Mouse (Mus musculus) kidney, adult 2 months (tissue): ENCODE data around the gene Foxl1. TPM values are rescaled to one million over a fixed set of nuclear protein-coding genes. Genes with fewer than 3 reads are reported as not detected.

ENCODE experiments used
- DNase-seq: peaks from one replicate; pipeline ENCODE4 v3.0.0; 2021
- H3K27ac ChIP-seq: fragments of 200-500 bp; 2 replicates; pipeline ENCODE4 v1.5.1; 2012; ENCODE audit warnings: low read depth, low read length, control low read depth, inconsistent platforms; ENCODE audit not compliant: insufficient read depth
- H3K27me3 ChIP-seq: fragments of 200-500 bp; replicated peaks from 2 replicates; pipeline ENCODE4 v1.6.1; 2012; ENCODE audit warnings: mild to moderate bottlenecking, moderate library complexity, low read length, inconsistent platforms; ENCODE audit not compliant: control insufficient read depth, insufficient read depth
- H3K36me3 ChIP-seq: fragments of 200-500 bp; 2 replicates; pipeline ENCODE4 v1.6.1; 2012; ENCODE audit warnings: mild to moderate bottlenecking, moderate library complexity, low read length, inconsistent platforms; ENCODE audit not compliant: control insufficient read depth, insufficient read depth
- H3K4me1 ChIP-seq: fragments of 200-500 bp; 2 replicates; pipeline ENCODE4 v1.6.1; 2011; ENCODE audit warnings: low read length; ENCODE audit not compliant: control insufficient read depth, insufficient read depth
- H3K4me3 ChIP-seq: fragments of 200-500 bp; 2 replicates; pipeline ENCODE4 v1.5.1; 2011; ENCODE audit warnings: mild to moderate bottlenecking, low read depth, low read length, control low read depth; ENCODE audit not compliant: insufficient read depth
- CTCF ChIP-seq: fragments of 200-500 bp; conservative IDR thresholded peaks from 2 replicates; pipeline ENCODE4 v1.5.1; 2011; ENCODE audit warnings: low read depth, mild to moderate bottlenecking, control low read depth, low read length, moderate library complexity, mixed read lengths; ENCODE audit not compliant: insufficient read depth, insufficient read length
- POLR2A ChIP-seq: fragments of 200-500 bp; IDR thresholded peaks from one replicate; pipeline ENCODE4 v1.6.1; 2011; ENCODE audit warnings: low read depth, low read length, control low read depth
- WGBS: fragments of 180-500 bp; shearing (Covaris S2); methylation state at CpG from one replicate; pipeline ENCODE4 v1.1.7; 2018; 5-methylcytosine and 5-hydroxymethylcytosine counted together
- polyA plus RNA-seq: library from polyadenylated mRNA; depleted of rRNA; stranded (reverse); fragments of >200 nt; gene quantifications from 2 replicates; pipeline ENCODE4 v1.2.3, GENCODE M21; 2012; rRNA removed

The Foxl1 gene
- polyA plus RNA-seq = 0.75 and 1.2 TPM in 2 replicates

DNA sequence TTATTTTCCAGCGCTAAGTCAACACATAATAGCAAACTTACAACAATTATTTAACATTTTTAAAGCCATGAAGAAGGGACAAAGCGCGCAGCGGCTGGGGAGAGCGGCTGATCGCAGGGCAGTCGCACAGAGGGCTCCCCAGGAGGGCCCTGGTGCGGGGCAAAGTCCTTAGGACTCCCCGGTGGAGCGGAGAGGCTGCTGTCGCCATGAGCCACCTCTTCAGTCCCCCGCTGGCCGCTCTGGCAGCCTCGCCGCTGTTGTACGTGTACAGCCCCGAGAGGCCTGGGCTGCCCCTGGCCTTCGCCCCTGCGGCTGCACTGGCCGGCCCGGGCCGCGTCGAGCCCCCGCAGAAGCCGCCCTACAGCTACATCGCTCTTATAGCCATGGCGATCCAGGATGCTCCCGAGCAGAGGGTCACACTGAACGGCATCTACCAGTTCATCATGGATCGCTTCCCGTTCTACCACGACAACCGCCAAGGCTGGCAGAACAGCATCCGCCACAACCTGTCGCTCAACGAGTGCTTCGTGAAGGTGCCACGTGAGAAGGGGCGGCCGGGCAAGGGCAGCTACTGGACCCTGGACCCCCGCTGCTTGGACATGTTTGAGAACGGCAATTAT is at the start of gene Foxl1:
Gene Foxl1, plus strand, starts transcription at position 185 of the 620 bp plus-strand sequence.
- WGBS = 16% methylated on average over 43 of the region's 43 CpGs
- Histone ChIP-seq H3K4me1 (no peaks in the 10 kb centered on the region), H3K36me3 (no peaks in the 10 kb centered on the region), H3K27ac (no peak within 1 kb of the TSS), H3K27me3 (no peaks in the 10 kb centered on the region), H3K4me3 (no peak within 1 kb of the TSS)
- TF ChIP-seq POLR2A (no peak), CTCF (no peak)
- no peak for DNase-seq

DNA sequence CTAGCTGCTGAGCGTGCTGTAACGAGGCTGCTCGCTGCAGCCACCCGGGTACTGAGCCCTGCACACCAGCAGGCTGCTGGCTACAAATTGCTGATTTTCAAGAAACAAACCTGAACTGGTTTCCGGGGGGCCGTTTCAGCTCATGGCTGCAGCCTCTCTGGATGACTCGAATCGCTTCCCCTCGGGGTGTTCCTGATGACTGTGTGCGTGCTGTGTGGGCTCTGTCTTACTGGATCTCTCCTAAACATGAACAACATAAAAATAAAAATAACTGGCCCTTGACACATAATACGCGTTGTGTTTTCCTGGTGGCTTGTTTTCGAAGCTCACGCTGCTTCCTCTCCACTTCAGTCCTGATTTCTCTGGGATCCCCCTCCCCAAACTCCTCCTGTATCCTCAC is 49.0 kb upstream of the Foxl1 start:
- DNase-seq = no peak
- no peaks in the 10 kb centered on the region for H3K36me3 ChIP-seq
- no peak overlapping the region for H3K4me3 ChIP-seq
- WGBS = 8% methylated on average over 14 of the region's 14 CpGs
- TF ChIP-seq CTCF = no peak
- TF ChIP-seq POLR2A = no peak
- H3K4me1 ChIP-seq = no peaks in the 10 kb centered on the region
- peaks cover 8% of the 10 kb centered on the region; the same call in 1 of the 2 replicates for H3K27me3 ChIP-seq
- H3K27ac ChIP-seq = no peak overlapping the region

DNA sequence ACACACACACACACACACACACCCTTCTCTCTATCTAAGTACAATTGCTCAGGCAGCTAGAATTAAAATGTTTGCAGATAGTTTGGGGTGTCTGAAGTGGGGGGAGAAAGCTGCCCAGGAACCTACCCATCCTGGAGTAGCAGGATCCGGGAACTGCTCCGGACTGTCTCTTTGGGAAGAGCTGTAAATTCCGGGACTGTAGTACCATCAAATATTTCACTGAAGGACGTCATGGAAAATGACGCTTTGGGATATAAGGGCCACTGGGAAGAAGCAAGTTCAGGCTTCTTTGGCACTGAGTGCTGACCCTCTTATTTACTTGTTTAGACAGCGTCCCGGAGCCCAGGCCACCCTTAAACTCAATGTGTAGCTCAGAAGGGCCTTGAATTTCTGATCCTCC is 48.5 kb upstream of the Foxl1 start:
- 6% methylated on average over 7 of the region's 7 CpGs for WGBS
- Histone ChIP-seq H3K4me1 (no peaks in the 10 kb centered on the region), H3K27ac (no peak overlapping the region), H3K36me3 (no peaks in the 10 kb centered on the region), H3K27me3 (peaks cover 8% of the 10 kb centered on the region; the same call in 1 of the 2 replicates), H3K4me3 (no peak overlapping the region)
- DNase-seq = no peak
- TF ChIP-seq CTCF = no peak
- no peak for TF ChIP-seq POLR2A

DNA sequence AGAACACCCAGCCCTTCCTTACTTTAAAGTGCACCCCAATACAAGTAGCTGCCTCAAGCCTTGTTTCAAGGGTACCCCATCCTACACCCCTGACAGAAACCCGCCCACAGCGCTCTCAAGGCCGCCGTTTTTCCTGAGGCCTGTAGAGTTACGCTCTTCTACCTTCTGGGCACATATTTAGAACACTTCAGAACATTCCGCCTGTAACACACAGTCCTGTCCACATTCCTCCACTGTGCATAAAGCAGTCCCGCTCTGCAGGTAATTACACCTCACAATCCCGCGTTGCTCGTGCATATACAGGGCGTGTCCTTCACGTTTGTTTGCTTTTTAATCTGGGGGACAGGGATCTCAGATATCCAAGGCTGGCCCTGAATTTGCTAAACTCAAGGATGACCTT is 47.8 kb upstream of the Foxl1 start:
- Histone ChIP-seq H3K27me3 (peaks cover 11% of the 10 kb centered on the region; the same call in 1 of the 2 replicates), H3K4me3 (no peak overlapping the region), H3K4me1 (no peaks in the 10 kb centered on the region), H3K27ac (no peak overlapping the region), H3K36me3 (no peaks in the 10 kb centered on the region)
- TF ChIP-seq POLR2A = no peak
- no peak for TF ChIP-seq CTCF
- 11% methylated on average over 12 of the region's 12 CpGs for WGBS
- no peak for DNase-seq

DNA sequence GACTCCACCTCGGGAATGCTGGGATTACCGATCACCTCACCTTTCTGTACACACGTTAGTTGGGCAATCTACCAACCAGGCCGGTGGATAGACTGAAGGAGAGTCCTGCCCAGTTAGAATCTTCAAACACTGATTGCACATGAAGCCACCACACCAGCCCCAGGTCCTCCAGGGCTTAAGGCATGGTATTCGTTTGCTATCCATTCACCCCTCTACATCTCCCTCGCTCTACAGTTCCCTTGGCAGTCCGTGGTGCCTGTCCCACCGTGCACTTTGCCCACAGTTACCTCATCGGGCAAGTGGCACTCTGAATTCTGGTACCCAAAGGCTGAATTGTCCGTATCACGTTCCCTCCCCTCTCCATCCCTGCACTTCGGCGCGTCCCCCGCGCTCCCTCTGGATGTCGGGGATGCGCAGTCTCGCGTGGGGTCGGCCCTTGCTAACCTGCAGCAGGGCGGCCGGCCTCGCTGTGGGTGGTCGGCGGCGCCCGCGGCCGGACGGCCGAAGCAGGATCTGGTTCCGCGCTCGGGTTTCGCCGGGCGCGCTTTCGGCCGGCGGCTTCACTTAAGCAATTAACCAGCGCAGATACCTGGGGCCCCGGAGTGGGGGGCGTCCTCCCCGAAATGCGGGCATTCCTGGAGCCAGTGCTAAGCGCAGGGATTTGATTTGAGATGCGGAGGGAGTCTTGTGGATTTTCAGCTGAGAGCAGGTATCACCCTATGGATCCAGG is 47.2 kb upstream of the Foxl1 start:
- Histone ChIP-seq H3K4me3 (no peak overlapping the region), H3K4me1 (no peaks in the 10 kb centered on the region), H3K27me3 (peaks cover 12% of the 10 kb centered on the region; the same call in 1 of the 2 replicates), H3K27ac (no peak overlapping the region), H3K36me3 (no peaks in the 10 kb centered on the region)
- no peak for DNase-seq
- 2% methylated on average over 49 of the region's 49 CpGs for WGBS
- TF ChIP-seq POLR2A (no peak), CTCF (no peak)

DNA sequence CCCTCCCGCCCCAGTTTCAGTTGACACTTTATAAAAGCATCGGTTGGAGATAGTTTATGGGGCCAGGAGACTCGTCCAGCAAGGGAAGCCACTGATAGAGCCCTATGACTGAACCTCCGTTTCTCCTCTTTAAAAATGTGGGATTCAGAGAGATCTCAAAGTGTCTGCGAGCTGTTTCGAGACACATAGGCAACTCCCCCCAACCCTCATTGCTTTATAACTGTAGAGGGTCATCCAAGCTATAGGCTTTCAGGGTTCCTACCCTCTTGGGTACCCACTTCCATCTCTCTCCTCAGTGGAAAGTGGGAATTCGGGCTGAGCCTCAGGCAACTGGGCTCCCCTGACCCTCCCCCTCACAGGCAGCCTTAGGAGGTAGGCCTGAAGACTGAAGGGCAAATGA is 46.3 kb upstream of the Foxl1 start:
- no peak overlapping the region for H3K27ac ChIP-seq
- no peak overlapping the region for H3K4me3 ChIP-seq
- peaks cover 12% of the 10 kb centered on the region; the same call in 1 of the 2 replicates for H3K27me3 ChIP-seq
- WGBS = 9% methylated on average over 7 of the region's 7 CpGs
- H3K36me3 ChIP-seq = no peaks in the 10 kb centered on the region
- H3K4me1 ChIP-seq = no peaks in the 10 kb centered on the region
- no peak for TF ChIP-seq CTCF
- no peak for TF ChIP-seq POLR2A
- DNase-seq = no peak

DNA sequence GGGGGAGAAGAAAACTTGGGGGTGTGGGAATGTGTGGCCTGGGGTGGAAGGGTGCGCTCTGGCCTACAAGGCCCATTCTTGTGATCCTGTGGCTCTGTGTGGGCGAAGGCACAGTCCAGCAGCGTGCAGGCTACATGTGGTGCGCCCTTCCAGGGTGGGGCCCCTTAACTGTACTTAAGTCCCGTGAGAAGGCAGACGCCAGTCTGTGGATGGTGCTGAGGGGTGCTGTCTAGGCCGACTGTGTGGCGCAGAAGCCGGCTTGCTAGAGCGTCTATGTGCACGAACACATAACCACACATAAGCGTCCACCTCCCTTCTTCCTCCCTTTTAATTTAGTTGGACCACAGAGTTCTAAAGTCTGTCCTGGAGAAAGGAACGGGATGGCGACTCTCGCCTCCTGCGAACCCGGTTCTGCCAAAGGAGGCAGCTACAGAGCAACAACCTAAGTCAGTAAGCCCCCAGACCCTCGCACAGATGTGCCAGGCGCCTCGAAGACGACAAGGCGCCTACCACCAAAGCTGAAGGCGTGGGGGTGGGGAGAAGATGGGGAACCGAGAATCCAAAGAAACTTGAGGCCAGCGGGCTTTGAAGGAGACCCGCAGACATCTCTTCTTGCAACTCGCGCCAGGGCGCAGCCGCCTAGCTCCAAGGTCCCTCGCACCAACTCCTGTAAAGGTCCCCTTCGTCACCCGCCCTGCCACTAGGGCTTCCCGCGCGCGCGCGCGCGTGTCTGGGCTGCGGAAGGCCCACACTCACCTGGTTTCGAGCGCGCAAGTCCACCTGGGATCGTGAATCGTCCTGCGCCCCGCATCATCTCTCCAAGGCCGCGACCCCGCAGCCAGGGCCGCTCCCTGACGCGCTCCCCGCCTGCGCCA is 45.3 kb upstream of the Foxl1 start:
- H3K4me1 ChIP-seq = no peaks in the 10 kb centered on the region
- no peaks in the 10 kb centered on the region for H3K36me3 ChIP-seq
- peak overlapping the region; percentile 8; the same call in 1 of the 2 replicates for H3K4me3 ChIP-seq
- no peak for TF ChIP-seq POLR2A
- TF ChIP-seq CTCF = no peak
- WGBS = 7% methylated on average over 57 of the region's 57 CpGs
- no peak overlapping the region for H3K27ac ChIP-seq
- peaks cover 12% of the 10 kb centered on the region; the same call in 1 of the 2 replicates for H3K27me3 ChIP-seq
- DNase-seq = no peak
